Mouse (Mus musculus) adrenal gland (tissue): ENCODE data around the gene Cdca3.

Source experiments
- intact Hi-C: fragments of 180-260 bp; cut with DNase I; formaldehyde crosslinking; loops from one replicate; pipeline ENCODE4 v1.15.1; 2025

The Cdca3 gene

DNA sequence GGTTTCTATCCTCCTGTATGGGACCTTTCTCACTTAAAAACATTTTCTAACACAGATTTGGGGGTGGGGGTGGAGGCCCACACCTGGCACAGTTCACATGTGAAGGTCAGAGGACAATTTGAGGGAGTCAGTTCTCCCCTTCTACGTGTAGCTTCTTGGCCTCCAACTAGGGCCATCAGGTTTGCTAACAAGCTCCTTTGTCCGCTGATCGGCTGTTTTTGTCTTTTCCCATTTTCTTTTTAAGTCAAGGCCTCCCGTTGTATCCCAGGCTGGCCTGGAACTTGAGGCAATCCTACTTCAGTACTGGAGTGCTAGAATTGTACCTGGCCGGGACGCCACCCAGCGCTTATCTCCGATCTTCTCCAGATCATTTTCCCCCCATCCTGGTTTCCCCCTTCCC lies 2.3 kb downstream of the Cdca3 start:
- intact Hi-C loops = no loop called here

DNA sequence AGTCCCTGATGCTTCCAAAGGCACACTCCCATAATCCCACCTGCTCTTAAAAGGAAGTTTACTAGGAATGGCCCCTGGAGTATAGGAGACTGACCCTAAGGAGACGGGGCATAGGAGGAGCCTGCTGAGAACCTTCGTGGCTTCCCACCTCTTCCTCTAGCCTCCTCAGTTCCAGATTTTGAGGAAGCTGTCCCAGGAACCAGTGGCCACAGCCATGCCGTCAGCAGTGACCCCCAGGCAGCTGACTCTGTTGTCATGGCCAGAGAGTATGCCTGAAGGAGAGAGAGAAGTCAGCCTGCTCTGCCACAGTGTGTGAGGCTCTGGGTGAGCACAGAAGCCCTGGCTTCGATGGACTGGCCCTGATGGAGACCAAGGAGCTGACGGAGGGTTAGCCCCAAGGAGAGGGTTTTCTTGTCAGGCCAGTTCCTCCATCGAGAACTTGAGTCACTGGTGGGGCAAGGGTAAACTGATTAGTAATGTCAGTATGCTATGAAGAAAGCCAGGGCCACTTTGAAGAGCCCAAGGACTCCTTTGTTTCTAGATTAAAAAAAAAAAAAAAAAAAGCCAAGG lies 5.2 kb downstream of the Cdca3 start:
- intact Hi-C loops = no loop called here

DNA sequence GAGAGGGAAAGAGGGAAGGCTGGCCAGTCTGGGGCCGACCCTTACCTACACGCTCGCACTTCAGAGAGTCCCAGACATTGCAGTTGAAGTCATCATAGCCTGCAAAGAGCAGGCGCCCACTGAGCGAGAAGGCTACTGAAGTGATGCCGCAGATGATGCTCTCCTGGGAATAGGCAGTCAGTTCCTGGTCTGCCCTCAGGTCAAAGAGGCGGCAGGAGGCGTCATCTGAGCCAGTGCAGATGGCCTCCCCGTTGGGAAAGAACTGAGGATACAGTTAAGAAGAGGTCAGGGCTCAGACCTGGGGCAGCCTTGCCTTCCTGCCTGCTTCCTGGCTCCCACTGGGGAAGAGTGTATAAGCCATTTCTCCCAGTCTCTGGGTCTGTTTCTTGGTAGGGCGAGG lies 6.2 kb downstream of the Cdca3 start:
- intact Hi-C loops = no loop called here

DNA sequence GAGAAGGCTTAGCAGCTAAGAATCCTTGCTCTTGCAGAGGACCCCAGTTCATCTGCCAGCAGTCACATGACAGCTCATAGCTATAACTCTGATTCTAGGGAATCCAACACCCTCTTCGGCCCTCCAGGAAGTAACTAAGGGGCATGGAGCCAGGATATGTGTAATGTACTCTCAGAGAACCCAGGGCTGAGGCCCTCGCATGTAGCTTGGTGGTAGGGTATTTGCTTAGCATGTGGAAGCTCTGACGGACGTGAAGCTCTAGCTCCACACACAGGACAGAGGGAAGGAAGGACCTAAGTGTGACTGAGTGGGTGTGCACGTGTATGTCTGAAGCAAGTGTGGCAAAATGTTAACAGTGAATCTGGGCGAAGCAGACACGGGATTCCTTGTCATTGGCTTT lies 7.1 kb downstream of the Cdca3 start:
- intact Hi-C loops = no loop called here

DNA sequence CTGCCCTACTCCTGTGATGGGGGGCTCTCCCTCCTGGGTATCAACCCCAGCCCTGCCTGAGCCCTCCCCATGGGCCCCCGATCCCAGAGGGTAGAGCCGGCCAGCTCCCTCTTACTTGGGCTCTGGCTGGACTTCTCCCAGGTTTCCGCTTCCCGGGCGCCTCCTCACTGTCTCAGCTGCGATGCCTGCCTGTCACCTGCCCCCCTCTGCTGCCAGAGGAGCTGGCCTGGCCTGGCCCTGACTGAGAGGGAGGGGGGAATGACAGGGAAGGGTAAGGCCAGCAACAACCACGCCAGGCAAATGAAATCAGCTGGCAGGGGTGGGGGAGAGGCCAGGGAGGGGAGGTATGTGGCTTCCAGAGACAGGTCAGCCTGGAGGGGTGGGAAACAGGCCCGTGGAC lies 10.5 kb downstream of the Cdca3 start:
- intact Hi-C loops = no loop called here

DNA sequence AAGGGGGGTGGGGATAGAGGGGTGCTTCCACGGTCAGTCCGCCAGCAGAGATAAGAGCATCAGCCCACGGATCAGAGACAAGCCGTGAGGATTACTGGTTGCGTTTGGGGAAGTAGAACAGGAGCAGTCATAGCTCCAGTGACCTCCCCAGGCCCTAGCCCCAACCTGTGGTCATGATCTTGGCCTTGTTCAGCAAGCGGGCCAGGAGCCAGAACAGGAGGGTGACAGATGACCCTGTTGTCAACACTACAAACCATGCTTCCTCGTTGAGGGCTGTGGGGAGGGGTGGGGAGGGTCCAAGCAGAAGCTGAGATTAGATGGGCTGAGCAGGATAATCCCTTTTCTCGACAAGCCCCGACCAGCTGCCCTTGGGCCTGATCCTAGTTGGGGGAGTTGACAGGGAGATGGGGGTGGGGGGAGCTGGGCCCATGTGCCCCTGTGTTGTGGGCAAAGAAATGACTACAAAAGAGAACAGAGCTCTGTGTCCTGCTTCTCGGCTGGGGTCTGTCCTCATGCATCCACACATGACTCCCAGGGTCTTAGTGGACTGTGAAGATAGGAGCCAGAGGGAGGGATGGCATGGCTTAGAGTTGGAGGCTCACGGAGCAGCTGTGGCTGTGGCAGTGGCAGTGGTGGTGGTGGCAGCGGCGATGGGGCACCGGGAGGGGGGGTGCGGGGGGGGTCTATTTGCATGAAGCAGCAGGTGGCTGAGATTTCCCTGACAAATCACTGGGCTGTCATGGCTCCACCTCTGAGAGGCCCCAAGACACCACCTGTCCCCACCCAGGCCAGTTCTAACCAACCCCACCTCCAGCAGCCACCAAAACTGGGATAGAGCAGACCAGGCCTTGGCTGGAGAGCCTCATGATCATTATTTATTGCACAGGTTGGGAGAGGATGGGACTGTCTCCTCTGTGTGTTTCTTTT lies 11.2 kb downstream of the Cdca3 start, which contains the start of gene Gnb3:
Gnb3 (minus strand) TSS at position 35 of the 927 bp plus-strand sequence.
- intact Hi-C loops = no loop called here

DNA sequence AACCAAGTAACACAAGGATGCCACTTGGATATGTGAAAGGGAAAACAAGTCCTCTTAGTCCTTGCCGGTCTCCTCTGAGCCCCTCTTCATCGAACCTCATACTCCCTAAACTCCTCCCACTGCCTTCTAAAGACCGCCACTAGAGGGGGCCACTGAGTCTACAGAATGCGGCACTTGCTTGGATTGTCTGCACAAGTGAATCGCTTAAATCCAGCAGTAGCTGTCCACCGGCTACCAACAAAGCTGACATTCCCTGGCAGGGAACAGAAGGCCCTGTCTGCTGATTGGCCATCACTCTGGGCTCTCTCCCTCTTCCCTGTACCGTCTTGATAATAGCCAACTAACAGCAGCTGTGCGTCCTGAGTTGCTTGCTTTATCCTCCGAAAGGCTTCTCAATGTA lies 18.0 kb downstream of the Cdca3 start:
- intact Hi-C loops = no loop called here

DNA sequence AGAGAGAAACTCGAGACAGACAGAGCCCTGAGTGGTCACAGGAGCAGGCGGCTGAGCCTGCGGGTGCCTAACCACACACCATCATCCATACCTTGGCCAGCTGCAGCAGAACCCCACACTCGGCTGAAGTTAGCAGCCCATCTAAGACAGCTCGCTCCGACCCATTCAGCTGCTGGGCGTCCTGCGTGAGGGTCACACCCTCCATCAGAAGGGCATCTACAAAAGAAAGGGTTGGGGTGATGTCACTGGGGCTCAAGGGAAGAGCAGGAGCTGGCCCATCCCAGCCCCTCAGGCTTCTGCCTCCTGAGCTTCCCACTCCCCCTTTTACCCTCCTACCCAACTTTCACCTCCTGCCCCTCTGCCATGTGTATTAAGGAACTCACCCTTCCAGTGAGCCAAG lies 21.2 kb downstream of the Cdca3 start:
- intact Hi-C loops = loop anchor here (10.0 kb wide), 1 partner anchor 114 kb away; the partner anchor contains the start of gene Cops7a

DNA sequence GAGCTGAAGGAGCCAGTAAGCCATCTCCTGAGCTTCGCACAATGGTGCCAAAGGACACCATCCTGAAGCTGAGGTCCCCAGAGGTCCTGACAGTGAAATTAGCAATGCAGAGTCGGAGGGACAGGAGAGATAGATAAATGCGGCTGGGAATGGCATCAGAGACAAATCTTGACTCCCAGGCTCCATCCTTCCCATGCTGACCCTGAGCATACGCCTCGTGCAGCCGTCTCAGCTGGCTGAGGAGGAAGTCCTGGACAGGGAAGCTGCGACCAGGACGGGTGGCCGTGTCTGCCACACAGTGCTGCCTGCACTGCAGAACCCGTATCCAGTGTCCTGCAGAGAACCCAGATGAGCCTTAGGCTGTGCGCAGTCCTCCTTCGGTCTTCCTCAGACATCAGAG lies 25.3 kb downstream of the Cdca3 start:
- intact Hi-C loops = loop anchor here (5.0 to 10.0 kb wide), 2 partner anchors 110 to 228 kb away; partner anchors contain the start of gene Cops7a

DNA sequence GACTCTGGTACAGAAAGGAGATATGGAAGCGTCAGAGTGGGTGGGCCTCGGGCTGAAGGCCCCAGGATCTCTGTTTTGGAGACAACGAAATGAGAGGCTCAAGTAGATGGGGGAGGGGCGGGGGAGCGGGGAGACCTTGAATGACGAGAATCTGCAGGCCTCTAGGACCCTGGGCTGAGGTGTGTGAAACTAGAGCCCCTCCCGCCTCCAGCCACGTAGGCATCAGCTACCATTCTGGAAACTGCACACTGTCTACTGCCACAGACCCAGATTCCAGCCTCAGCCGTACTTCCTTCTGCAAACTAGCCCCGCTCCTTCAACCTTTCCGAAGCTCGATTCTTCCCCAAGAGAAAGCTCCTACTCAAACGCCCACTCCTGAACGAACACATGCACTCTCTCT lies 27.0 kb downstream of the Cdca3 start:
- intact Hi-C loops = loop anchor here (5.0 to 10.0 kb wide), 2 partner anchors 108 to 226 kb away; partner anchors contain the start of gene Cops7a

DNA sequence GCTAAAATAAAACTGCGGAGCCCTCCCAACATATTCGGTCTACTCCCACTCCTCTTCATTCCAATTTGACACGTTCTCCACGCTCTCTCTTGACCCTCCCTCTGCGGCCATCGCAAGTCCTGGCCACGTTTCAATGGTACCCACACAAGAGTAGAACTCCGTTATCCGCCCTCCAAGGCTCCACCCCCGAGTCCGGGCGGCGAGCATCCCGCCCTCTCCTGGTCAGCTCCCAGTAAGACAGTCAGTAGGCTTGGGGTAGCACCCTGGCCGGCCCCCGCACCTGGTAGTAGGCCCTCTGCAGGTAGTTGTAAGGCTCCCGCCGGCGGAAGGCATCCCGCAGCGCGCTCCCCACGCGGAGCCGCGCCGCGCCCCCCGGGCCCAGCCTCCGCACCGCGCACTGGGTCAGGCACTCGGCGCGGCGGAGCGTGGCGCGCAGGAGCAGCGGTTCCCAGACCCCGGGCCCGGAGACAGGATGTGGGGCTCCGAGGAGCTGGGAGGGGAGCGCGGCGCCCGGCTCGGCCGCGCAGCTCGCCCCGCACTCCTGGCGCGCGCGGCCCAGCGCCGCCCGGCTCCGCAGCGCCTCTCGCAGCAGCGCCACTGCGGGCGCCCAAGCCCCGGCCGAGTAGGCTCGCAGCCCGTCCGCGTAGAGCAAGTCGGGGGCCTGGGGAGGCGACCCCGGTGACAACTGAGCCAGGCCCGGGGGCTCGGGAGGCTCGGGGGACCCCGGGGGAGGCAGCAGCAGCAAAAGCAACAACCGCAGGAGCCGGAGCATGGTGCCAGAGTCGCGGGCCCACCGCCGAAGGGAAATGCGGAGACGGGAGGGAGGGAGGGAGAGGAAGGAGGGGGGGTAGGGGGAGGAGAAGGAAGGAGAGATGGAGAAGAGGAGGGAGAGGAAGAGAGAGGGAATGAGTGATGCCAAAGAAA lies 27.8 kb downstream of the Cdca3 start, which contains the start of gene P3h3:
P3h3 (minus strand) TSS at position 837 of the 924 bp plus-strand sequence.
- intact Hi-C loops = loop anchor here (5.0 to 10.0 kb wide), 2 partner anchors 108 to 225 kb away; partner anchors contain the start of gene Cops7a

DNA sequence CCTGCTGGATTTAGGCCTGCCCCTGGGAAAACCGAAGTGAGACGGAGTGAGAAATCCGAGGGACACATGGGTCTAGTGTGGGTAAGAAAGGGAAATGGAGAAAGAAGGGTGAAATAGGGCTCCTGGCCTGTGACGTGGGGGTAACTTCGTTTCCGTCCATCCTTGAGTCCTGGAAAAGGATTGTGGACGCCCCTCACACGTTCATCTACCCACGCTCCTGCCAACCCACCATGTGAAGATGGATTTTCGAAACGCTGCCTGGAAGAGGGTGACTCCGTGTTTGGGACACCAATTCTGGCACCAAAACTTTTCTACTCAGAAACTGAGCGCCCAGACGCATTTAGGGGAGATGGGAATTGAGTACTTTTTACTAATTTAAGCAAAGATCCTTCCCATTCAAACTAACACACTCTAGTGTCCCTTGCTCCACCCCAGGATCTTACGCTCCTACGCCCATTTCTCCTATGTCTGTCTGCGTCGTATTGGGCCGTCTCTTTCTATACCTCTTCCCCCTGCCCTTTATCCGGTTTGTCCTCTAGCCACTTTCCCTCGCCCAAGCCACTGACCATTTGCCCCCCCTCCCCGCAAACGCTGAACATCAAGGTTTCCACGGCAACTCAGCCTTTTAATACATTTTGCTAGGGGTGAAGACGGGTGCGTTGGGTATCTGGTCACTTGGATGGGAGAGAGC lies 28.6 kb downstream of the Cdca3 start:
- intact Hi-C loops = loop anchor here (5.0 to 10.0 kb wide), 2 partner anchors 107 to 224 kb away; partner anchors contain the start of gene Cops7a

DNA sequence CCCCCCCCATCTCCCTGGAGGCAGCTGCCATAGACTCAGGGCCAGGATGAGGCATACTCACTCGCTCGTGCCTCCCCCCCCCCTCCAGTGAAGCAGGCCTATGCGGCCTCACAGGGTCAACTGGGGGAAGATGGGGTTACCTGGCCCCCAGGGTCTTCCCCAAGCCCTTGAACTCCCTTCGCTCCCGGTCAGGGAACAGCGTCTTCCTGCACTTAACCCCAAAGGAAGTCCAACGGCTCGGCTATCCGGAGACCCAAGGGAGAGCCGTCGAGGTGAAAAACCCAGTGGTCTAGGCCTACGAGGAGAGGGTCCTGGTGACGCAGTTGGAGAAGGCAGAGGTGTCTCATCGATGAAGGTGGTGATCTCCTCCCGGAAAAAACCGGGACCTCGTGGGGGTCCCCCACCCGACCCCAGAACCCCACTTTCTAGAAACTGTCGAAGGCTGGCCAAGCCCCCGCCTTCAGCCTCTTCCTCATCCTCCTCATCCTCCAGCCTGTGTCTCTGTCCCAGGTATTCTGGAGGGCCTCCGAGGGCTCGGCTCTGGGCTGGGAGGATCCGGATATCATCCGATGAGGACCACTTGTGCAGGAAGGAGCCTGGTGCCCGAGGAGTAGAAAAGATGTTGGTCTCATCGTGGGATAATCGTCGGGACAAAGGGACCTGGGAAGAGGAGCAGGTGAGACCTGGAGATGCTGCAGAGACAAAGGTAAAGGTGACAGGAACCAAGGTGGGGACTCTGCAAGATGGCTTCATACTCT lies 29.4 kb downstream of the Cdca3 start:
- intact Hi-C loops = loop anchor here (5.0 to 10.0 kb wide), 2 partner anchors 106 to 224 kb away; partner anchors contain the start of gene Cops7a

DNA sequence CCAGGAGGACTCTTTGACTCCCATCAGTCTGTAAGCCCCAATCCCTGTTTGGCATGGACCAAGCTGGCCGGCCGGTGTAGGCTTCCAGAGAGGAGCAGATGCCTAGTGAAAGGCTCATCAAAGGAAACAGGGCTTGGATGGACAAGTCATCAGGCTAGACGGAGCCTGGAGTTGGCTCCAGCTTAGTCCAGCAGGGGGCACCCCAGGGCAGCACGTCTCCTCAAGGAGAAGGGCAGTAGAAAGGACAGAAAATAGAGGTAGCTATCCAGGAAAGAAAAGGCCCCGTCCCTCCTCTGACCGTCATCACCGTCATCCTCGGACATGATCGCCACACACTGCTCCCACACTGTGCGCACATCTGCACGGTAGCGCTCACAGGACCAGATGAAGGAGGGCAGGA lies 30.4 kb downstream of the Cdca3 start:
- intact Hi-C loops = loop anchor here (5.0 to 10.0 kb wide), 3 partner anchors 43 to 223 kb away; partner anchors contain the start of gene Cops7a

DNA sequence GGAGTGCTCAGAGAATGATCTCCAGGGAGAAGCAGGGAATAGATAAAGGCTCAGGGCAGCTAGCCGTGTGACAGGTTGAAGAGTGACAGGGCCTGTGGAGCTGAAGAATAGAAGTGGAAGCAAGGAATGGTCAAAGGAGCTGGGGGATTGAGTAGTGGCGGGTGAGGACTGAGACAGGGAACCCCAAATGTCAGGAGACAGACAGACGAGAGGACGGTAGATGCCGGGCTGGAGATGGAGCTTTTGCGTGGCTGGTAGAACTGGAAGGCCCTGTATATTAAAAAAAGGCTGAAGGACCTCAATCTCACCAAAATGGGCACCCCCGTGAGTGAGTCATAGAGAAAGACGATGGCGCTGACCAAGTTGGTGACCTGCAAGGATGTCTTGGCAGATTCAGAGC lies 31.2 kb downstream of the Cdca3 start:
- intact Hi-C loops = loop anchor here (5.0 kb wide), 1 partner anchor 42 kb away; no protein-coding TSS in a partner anchor

DNA sequence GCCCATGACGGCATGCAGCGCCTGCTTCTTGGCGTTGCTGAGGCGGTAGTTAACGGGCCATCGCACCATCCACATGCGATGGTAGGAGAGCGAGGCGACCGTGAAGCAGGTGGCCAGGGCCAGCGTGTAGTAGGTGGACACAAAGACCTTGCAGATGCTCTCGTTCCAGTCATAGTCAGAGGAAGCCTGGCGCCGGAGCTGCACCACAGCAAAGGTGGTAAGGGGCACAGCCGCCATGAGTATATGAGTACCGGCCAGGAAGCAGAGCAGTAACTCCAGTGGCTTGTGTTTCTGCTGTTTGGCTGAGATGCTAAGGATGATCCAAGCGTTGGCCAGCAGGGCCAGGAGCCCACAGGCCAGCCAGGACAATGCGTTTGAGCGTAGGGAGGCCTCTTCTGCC lies 31.9 kb downstream of the Cdca3 start:
- intact Hi-C loops = loop anchor here (5.0 kb wide), 1 partner anchor 41 kb away; no protein-coding TSS in a partner anchor

DNA sequence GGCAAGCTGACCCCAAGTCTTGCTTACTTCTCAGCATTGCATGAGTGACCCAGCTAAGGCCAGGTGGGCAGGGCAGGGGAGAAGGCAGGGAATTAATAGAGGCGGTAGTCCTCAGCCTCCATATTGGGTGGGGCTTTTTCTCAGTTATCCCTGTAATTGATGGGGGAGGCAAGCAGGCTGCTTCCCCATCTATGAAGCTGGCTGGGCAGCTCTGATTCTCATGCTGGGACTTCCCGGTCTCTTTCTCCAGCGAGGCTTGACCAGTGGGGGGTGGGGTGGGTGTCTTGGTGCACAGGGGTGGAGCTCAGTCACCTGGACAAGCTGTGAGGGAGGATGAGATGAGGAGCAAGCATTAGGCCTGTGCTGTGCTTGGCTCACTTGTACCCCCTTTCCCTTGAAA lies 32.5 kb downstream of the Cdca3 start:
- intact Hi-C loops = loop anchor here (5.0 kb wide), 1 partner anchor 40 kb away; no protein-coding TSS in a partner anchor

DNA sequence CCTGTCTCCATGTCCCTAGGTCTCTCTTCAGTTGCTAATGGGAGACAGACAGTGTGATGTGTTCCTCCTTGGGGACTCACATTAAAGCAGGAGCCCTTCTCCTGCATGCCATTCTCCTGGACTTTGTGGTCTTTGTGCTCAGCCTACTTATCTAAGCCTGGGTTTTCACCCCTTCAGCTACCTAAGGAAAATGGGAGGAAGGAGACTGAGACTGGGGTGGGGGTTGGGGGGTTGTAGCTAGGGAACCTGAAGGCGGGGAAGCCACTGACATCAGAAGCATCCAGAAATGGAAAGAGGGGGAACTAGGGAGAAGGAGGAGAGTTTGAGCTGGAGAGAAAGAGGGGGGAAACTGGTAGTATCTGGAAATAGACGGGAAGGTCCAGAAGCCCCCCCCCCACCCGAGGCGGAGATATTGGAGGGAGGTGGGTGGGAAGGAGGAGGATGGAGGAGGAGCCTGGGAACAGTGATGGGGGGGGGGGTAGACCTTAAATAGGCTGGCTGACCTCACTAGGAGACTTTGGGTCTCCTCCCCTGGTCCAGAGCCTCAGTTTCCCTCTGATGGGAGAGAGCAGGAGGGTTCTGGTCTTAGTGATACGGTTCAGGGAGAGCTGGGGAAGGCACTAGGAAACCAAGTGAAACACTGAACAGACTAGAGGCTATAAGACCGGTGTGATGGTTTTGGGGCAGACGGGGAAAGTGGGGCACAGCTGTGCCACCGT lies 33.2 kb downstream of the Cdca3 start:
- intact Hi-C loops = loop anchor here (5.0 kb wide), 1 partner anchor 40 kb away; no protein-coding TSS in a partner anchor
